Mouse (Mus musculus) CH12.LX (cell line): ENCODE measurements around the gene Fdxr. TPM values are rescaled to one million over a fixed set of nuclear protein-coding genes. Genes with fewer than 3 reads are reported as not detected.

Experiments used
- DNase-seq: peaks from one replicate; pipeline ENCODE4 v3.0.0-alpha.2; 2013; ENCODE audit errors: extremely low read depth
- H3K27ac ChIP-seq: 2 replicates; pipeline ENCODE4 v1.5.1; 2012; ENCODE audit warnings: low read depth, mild to moderate bottlenecking, control low read depth, moderate library complexity; ENCODE audit not compliant: insufficient read depth
- H3K27me3 ChIP-seq: replicated peaks from 2 replicates; pipeline ENCODE3; 2012; ENCODE audit warnings: inconsistent platforms
- H3K36me3 ChIP-seq, 2 experiments: replicated peaks in 1 of 2; 2 replicates each; pipeline versions ENCODE3 to v1.6.1; 2012; ENCODE audit warnings: inconsistent platforms in 1 of 2, low read length in 1 of 2, mild to moderate bottlenecking in 1 of 2, mixed read lengths in 1 of 2, moderate library complexity in 1 of 2; ENCODE audit not compliant: control insufficient read depth in 1 of 2, insufficient read depth in 1 of 2
- H3K4me1 ChIP-seq, 2 experiments: 2 replicates each; pipeline ENCODE4 v1.6.1; 2012; ENCODE audit warnings: inconsistent platforms in 1 of 2, moderate library complexity in 1 of 2; ENCODE audit not compliant: insufficient read depth in 2 of 2, control insufficient read depth in 1 of 2
- H3K4me2 ChIP-seq: 2 replicates; pipeline ENCODE4 v1.6.1; 2012; ENCODE audit warnings: low read depth, mild to moderate bottlenecking, control low read depth; ENCODE audit not compliant: poor library complexity, insufficient read depth, severe bottlenecking
- H3K4me3 ChIP-seq, 3 experiments: fragments of 150-350 bp in 1 of 3; sonication (generic) in 1 of 3; replicated peaks in 1 of 3; 2 replicates each; pipeline versions ENCODE3 to v1.5.1; 2011 to 2012; ENCODE audit warnings: low read depth in 2 of 3, low read length in 2 of 3, mild to moderate bottlenecking in 2 of 3, moderate library complexity in 2 of 3, control low read depth in 1 of 3, improper control_type of control experiment in 1 of 3, inconsistent platforms in 1 of 3, mixed read lengths in 1 of 3; ENCODE audit not compliant: poor library complexity in 1 of 3
- H3K79me2 ChIP-seq: replicated peaks from 2 replicates; pipeline ENCODE4 v1.6.1; 2012; ENCODE audit warnings: mild to moderate bottlenecking, moderate library complexity; ENCODE audit not compliant: control insufficient read depth, poor library complexity, insufficient read depth, severe bottlenecking; ENCODE audit errors: extremely low read depth
- H3K9ac ChIP-seq: 2 replicates; pipeline ENCODE4 v1.6.1; 2012; ENCODE audit warnings: low read depth, mild to moderate bottlenecking, control low read depth, moderate library complexity; ENCODE audit not compliant: insufficient read depth
- H3K9me3 ChIP-seq: replicated peaks from 2 replicates; pipeline ENCODE3; 2012; ENCODE audit warnings: low read length, inconsistent platforms, mixed read lengths
- CHD2 ChIP-seq: IDR thresholded peaks from 2 replicates; pipeline ENCODE4 v1.6.1; 2011; ENCODE audit warnings: low read length, improper control_type of control experiment
- E2F4 ChIP-seq: IDR thresholded peaks from 2 replicates; pipeline ENCODE4 v1.6.1; 2011; ENCODE audit warnings: low read depth, low read length, improper control_type of control experiment; ENCODE audit not compliant: insufficient replicate concordance
- ETS1 ChIP-seq: conservative IDR thresholded peaks from 2 replicates; pipeline ENCODE4 v1.6.1; 2012; ENCODE audit warnings: low read depth, mild to moderate bottlenecking, inconsistent platforms, low read length, improper control_type of control experiment, moderate library complexity
- JUND ChIP-seq: conservative IDR thresholded peaks from 2 replicates; pipeline ENCODE4 v1.6.1; 2011; ENCODE audit warnings: low read depth, low read length, improper control_type of control experiment
- MAFK ChIP-seq: IDR thresholded peaks from 2 replicates; pipeline ENCODE4 v1.6.1; 2011; ENCODE audit warnings: low read length, improper control_type of control experiment; ENCODE audit not compliant: insufficient replicate concordance
- MAX ChIP-seq: IDR thresholded peaks from 2 replicates; pipeline ENCODE4 v1.6.1; 2011; ENCODE audit warnings: low read length, improper control_type of control experiment
- MAZ ChIP-seq: IDR thresholded peaks from 2 replicates; pipeline ENCODE4 v1.6.1; 2012; ENCODE audit warnings: low read depth, mild to moderate bottlenecking, inconsistent platforms, low read length, improper control_type of control experiment, moderate library complexity
- MEF2A ChIP-seq: IDR thresholded peaks from 2 replicates; pipeline ENCODE4 v1.6.1; 2014; ENCODE audit warnings: low read depth, mild to moderate bottlenecking, inconsistent platforms, low read length, improper control_type of control experiment, borderline replicate concordance
- PAX5 ChIP-seq: IDR thresholded peaks from 2 replicates; pipeline ENCODE4 v1.6.1; 2012; ENCODE audit warnings: low read length, inconsistent platforms, mixed read lengths
- POLR2AphosphoS2 ChIP-seq: IDR thresholded peaks from 2 replicates; pipeline ENCODE4 v1.6.1; 2011; ENCODE audit warnings: low read depth, low read length, improper control_type of control experiment
- RAD21 ChIP-seq: IDR thresholded peaks from 2 replicates; pipeline ENCODE4 v1.6.1; 2011; ENCODE audit warnings: low read depth, mild to moderate bottlenecking, low read length, improper control_type of control experiment, moderate library complexity
- RCOR1 ChIP-seq: conservative IDR thresholded peaks from 2 replicates; pipeline ENCODE4 v1.6.1; 2012; ENCODE audit warnings: low read depth, mild to moderate bottlenecking, inconsistent platforms, low read length, improper control_type of control experiment
- SMC3 ChIP-seq: IDR thresholded peaks from 2 replicates; pipeline ENCODE4 v1.6.1; 2011; ENCODE audit warnings: low read depth, low read length, improper control_type of control experiment
- TBP ChIP-seq: conservative IDR thresholded peaks from 2 replicates; pipeline ENCODE4 v1.6.1; 2011; ENCODE audit warnings: low read depth, low read length, improper control_type of control experiment
- TCF12 ChIP-seq: IDR thresholded peaks from 2 replicates; pipeline ENCODE4 v1.6.1; 2014; ENCODE audit warnings: low read depth, mild to moderate bottlenecking, inconsistent platforms, low read length, improper control_type of control experiment
- USF1 ChIP-seq: IDR thresholded peaks from 2 replicates; pipeline ENCODE4 v1.6.1; 2014; ENCODE audit warnings: low read depth, mild to moderate bottlenecking, inconsistent platforms, low read length, improper control_type of control experiment
- ZC3H11A ChIP-seq: IDR thresholded peaks from 2 replicates; pipeline ENCODE4 v1.6.1; 2012; ENCODE audit warnings: low read depth, mild to moderate bottlenecking, inconsistent platforms, low read length, improper control_type of control experiment
- ZKSCAN1 ChIP-seq: IDR thresholded peaks from 2 replicates; pipeline ENCODE4 v1.6.1; 2012; ENCODE audit warnings: low read depth, inconsistent platforms, low read length, improper control_type of control experiment, borderline replicate concordance
- dilution Hi-C: fragments of 300-500 bp; cut with MboI; formaldehyde crosslinking; loops from 2 replicates; pipeline ENCODE4 v1.14.3; 2020; ENCODE audit warnings: low sequenced_read_pairs; ENCODE audit not compliant: extremely low pct_unique_long_range_greater_than_20kb, extremely low pct_ligation_motif_present
- in situ Hi-C: fragments of 300-500 bp; cut with MboI; formaldehyde crosslinking; loops from 3 replicates; pipeline ENCODE4 v1.14.3; 2019; ENCODE audit warnings: low sequenced_read_pairs, low pct_ligation_motif_present, low pct_unique_long_range_greater_than_20kb, mixed read lengths
- polyA plus RNA-seq: library from polyadenylated mRNA; unstranded; fragments of >175 nt; gene quantifications from 2 replicates; pipeline ENCODE4 v1.2.1, GENCODE M21; 2012; ENCODE audit warnings: low read depth; ENCODE audit not compliant: insufficient read length
- total RNA-seq, 2 experiments: library from RNA; depleted of rRNA; stranded (reverse); fragments of 300-350 nt in 1 of 2; fragments of >200 nt in 1 of 2; gene quantifications; 2 replicates each; pipeline ENCODE4 v1.2.3; 2012 to 2014

Fdxr gene
- total and polyA plus RNA-seq, 3 experiments = 43.8 to 63.3 (median 58.6) TPM

- in situ Hi-C loops = loop anchor here (5.0 kb wide), 2 partner anchors 41 to 111 kb away; partner anchors contain the start of gene Slc9a3r1
- Histone ChIP-seq H3K36me3 (peaks cover 43 to 62% of the 10 kb centered on the region in 2 experiments), H3K9ac (no peak overlapping the region), H3K9me3 (no peaks in the 10 kb centered on the region), H3K4me2 (no peak overlapping the region), H3K27me3 (no peaks in the 10 kb centered on the region), H3K79me2 (0 out of 2 replicates have a peak, but pooled peaks cover 9% of the 10 kb centered on the region), H3K4me1 (peaks cover 30 to 49% of the 10 kb centered on the region in 2 experiments), H3K4me3 (no peak overlapping the region), H3K27ac (no peak overlapping the region)
- no peak for DNase-seq
- TF ChIP-seq ETS1 (no peak), TCF12 (no peak), POLR2AphosphoS2 (no peak), MAZ (no peak), JUND (no peak), ZKSCAN1 (no peak), MAX (no peak), RCOR1 (no peak), USF1 (no peak), SMC3 (no peak)
- dilution Hi-C loops = no loop called here
Measured at GRCm38 (mm10) chr11:115272894-115273498, 3.9 kb downstream of the Fdxr start.

GRCm38 (mm10) chr11:115271481-115271880 lies 5.4 kb downstream of the Fdxr start:
- DNase-seq = no peak
- peaks cover 30 to 47% of the 10 kb centered on the region in 2 experiments for H3K4me1 ChIP-seq
- no peak for TF ChIP-seq TBP
- no peak for TF ChIP-seq ZC3H11A
- no peak for TF ChIP-seq CHD2
- no peak for TF ChIP-seq MAFK
- no peak for TF ChIP-seq RAD21
- no peak for TF ChIP-seq MEF2A
- TF ChIP-seq E2F4 = no peak
- TF ChIP-seq PAX5 = no peak
- TF ChIP-seq ZKSCAN1 = no peak
- H3K9me3 ChIP-seq = no peaks in the 10 kb centered on the region
- H3K79me2 ChIP-seq = 0 out of 2 replicates have a peak, but pooled peaks cover 9% of the 10 kb centered on the region
- dilution Hi-C loops (no loop called here), in situ Hi-C loops (loop anchor here (5.0 kb wide), 2 partner anchors 39 to 109 kb away; partner anchors contain the start of gene Slc9a3r1)
- no peak overlapping the region for H3K4me2 ChIP-seq
- H3K27ac ChIP-seq = no peak overlapping the region
- H3K4me3 ChIP-seq = no peak overlapping the region
- H3K27me3 ChIP-seq = no peaks in the 10 kb centered on the region
- H3K36me3 ChIP-seq = peaks cover 47 to 76% of the 10 kb centered on the region in 2 experiments
- no peak overlapping the region for H3K9ac ChIP-seq
